Mouse (Mus musculus) ES-Bruce4 (cell line): ENCODE data around the gene Gm49337. TPM values are rescaled to one million over a fixed set of nuclear protein-coding genes. Genes with fewer than 3 reads are reported as not detected.

Experiments
- H3K27ac ChIP-seq: 2 replicates; pipeline ENCODE4 v1.5.1; 2012; ENCODE audit warnings: low read length, inconsistent platforms; ENCODE audit not compliant: insufficient read depth
- H3K27me3 ChIP-seq: 2 replicates; pipeline ENCODE4 v1.6.1; 2012; ENCODE audit warnings: mild to moderate bottlenecking, low read length, inconsistent platforms; ENCODE audit not compliant: control insufficient read depth, poor library complexity, insufficient read depth, severe bottlenecking
- H3K36me3 ChIP-seq: 2 replicates; pipeline ENCODE4 v1.6.1; 2012; ENCODE audit warnings: inconsistent platforms, mild to moderate bottlenecking, low read length, moderate library complexity; ENCODE audit not compliant: control insufficient read depth, poor library complexity, insufficient read depth, severe bottlenecking
- H3K4me1 ChIP-seq: one replicate; pipeline ENCODE4 v1.8.1; 2011; ENCODE audit warnings: low read length; ENCODE audit not compliant: control insufficient read depth, insufficient read depth
- H3K4me3 ChIP-seq: 2 replicates; pipeline ENCODE4 v1.5.1; 2011; ENCODE audit warnings: low read depth, mild to moderate bottlenecking, low read length
- H3K9ac ChIP-seq: 2 replicates; pipeline ENCODE4 v1.6.1; 2012; ENCODE audit warnings: low read depth, mild to moderate bottlenecking, inconsistent platforms; ENCODE audit not compliant: poor library complexity, severe bottlenecking
- H3K9me3 ChIP-seq: replicated peaks from 2 replicates; pipeline ENCODE4 v1.6.1; 2012; ENCODE audit warnings: mild to moderate bottlenecking, low read length, inconsistent platforms; ENCODE audit not compliant: control insufficient read depth, poor library complexity, insufficient read depth, severe bottlenecking
- CTCF ChIP-seq: IDR thresholded peaks from one replicate; pipeline ENCODE4 v1.8.1; 2011; ENCODE audit warnings: low read depth, low read length
- EP300 ChIP-seq: IDR thresholded peaks from 2 replicates; pipeline ENCODE4 v1.6.1; 2011; ENCODE audit warnings: low read depth, low read length; ENCODE audit not compliant: insufficient read depth
- POLR2A ChIP-seq: IDR thresholded peaks from one replicate; pipeline ENCODE4 v1.8.1; 2011; ENCODE audit warnings: low read length; ENCODE audit not compliant: insufficient read depth
- polyA plus RNA-seq: library from polyadenylated mRNA; stranded (reverse); fragments of >200 nt; gene quantifications from 2 replicates; pipeline ENCODE4 v1.2.4, GENCODE M21; 2011; ENCODE audit warnings: low read depth; ENCODE audit not compliant: missing spikeins, insufficient read depth, insufficient read length

Gene Gm49337
- polyA plus RNA-seq, 1 experiment: not detected

GRCm38 (mm10) chr4:116167404-116167803 is 5.8 kb upstream of the Gm49337 start, which contains the start of gene Tspan1:
Gene Tspan1 (minus strand): TSS chr4:116167601.
- no peak for TF ChIP-seq EP300
- no peak for TF ChIP-seq POLR2A
- TF ChIP-seq CTCF: peak; percentile 53
- H3K27ac ChIP-seq: no peak within 1 kb of the TSS
- H3K27me3 ChIP-seq: no peaks in the 10 kb centered on the region
- H3K4me3 ChIP-seq: no peak within 1 kb of the TSS
- H3K36me3 ChIP-seq: no peaks in the 10 kb centered on the region
- no peaks in the 10 kb centered on the region for H3K9me3 ChIP-seq
- peaks cover 5% of the 10 kb centered on the region for H3K4me1 ChIP-seq
- H3K9ac ChIP-seq: no peak within 1 kb of the TSS

- no peak overlapping the region for H3K27ac ChIP-seq
- H3K4me3 ChIP-seq: no peak overlapping the region
- H3K9ac ChIP-seq: no peak overlapping the region
- no peaks in the 10 kb centered on the region for H3K9me3 ChIP-seq
- TF ChIP-seq CTCF (peak; percentile 40), EP300 (no peak)
- no peaks in the 10 kb centered on the region for H3K36me3 ChIP-seq
- H3K4me1 ChIP-seq: peaks cover 5% of the 10 kb centered on the region
- H3K27me3 ChIP-seq: no peaks in the 10 kb centered on the region
Observed at GRCm38 (mm10) chr4:116168617-116169352, 4.4 kb upstream of the Gm49337 start.

- Histone ChIP-seq H3K36me3 (no peaks in the 10 kb centered on the region), H3K9ac (no peak overlapping the region), H3K27ac (no peak overlapping the region), H3K9me3 (no peaks in the 10 kb centered on the region), H3K4me3 (no peak overlapping the region), H3K4me1 (peaks cover 4% of the 10 kb centered on the region), H3K27me3 (no peaks in the 10 kb centered on the region)
- TF ChIP-seq CTCF (no peak), EP300 (no peak), POLR2A (no peak)
Observed at GRCm38 (mm10) chr4:116169353-116169672, 3.9 kb upstream of the Gm49337 start.

- Histone ChIP-seq H3K9me3 (no peaks in the 10 kb centered on the region), H3K4me3 (no peak overlapping the region), H3K36me3 (no peaks in the 10 kb centered on the region), H3K27ac (no peak overlapping the region), H3K9ac (no peak overlapping the region), H3K4me1 (peaks cover 2% of the 10 kb centered on the region), H3K27me3 (no peaks in the 10 kb centered on the region)
- TF ChIP-seq EP300 (no peak), POLR2A (no peak), CTCF (no peak)
Observed at GRCm38 (mm10) chr4:116173752-116174151, 568 bp downstream of the Gm49337 start.

GRCm38 (mm10) chr4:116174466-116175116 is 1.4 kb downstream of the Gm49337 start:
- H3K27ac ChIP-seq: no peak overlapping the region
- H3K36me3 ChIP-seq: no peaks in the 10 kb centered on the region
- peaks cover 2% of the 10 kb centered on the region for H3K4me1 ChIP-seq
- no peak overlapping the region for H3K4me3 ChIP-seq
- no peaks in the 10 kb centered on the region for H3K27me3 ChIP-seq
- TF ChIP-seq POLR2A (no peak), EP300 (no peak), CTCF (no peak)
- no peaks in the 10 kb centered on the region for H3K9me3 ChIP-seq
- no peak overlapping the region for H3K9ac ChIP-seq

GRCm38 (mm10) chr4:116175136-116175535 is 2.0 kb downstream of the Gm49337 start:
- Histone ChIP-seq H3K27me3 (no peaks in the 10 kb centered on the region), H3K27ac (no peak overlapping the region), H3K4me3 (no peak overlapping the region), H3K36me3 (no peaks in the 10 kb centered on the region), H3K4me1 (peaks cover 2% of the 10 kb centered on the region), H3K9ac (no peak overlapping the region), H3K9me3 (no peaks in the 10 kb centered on the region)
- TF ChIP-seq EP300 (no peak), CTCF (no peak), POLR2A (no peak)
